Mouse (Mus musculus): ENCODE results near the gene Krtap9-3.
"Not testable (repeated sequence)": the region's sequence is repeated elsewhere in the genome, so short reads cannot be mapped to it uniquely, and the experiment has no call there.

Krtap9-3 gene

GRCm38 (mm10) chr11:99597742-99598141 is at the start of gene Krtap9-3:
TSS of gene Krtap9-3 (minus strand) at chr11:99598105.
- not testable (repeated sequence) for DNase-seq (ENCODE audit: extremely low spot score, low read depth, low spot score)

GRCm38 (mm10) chr11:99646444-99646843 is 48.5 kb upstream of the Krtap9-3 start:
- no peak for DNase-seq (ENCODE audit: extremely low spot score, low read depth, low spot score)

- no peak for DNase-seq (ENCODE audit: extremely low spot score, low read depth, low spot score)
These were observed 46.4 kb upstream of the Krtap9-3 start for GRCm38 (mm10) chr11:99644351-99644750.

DNA sequence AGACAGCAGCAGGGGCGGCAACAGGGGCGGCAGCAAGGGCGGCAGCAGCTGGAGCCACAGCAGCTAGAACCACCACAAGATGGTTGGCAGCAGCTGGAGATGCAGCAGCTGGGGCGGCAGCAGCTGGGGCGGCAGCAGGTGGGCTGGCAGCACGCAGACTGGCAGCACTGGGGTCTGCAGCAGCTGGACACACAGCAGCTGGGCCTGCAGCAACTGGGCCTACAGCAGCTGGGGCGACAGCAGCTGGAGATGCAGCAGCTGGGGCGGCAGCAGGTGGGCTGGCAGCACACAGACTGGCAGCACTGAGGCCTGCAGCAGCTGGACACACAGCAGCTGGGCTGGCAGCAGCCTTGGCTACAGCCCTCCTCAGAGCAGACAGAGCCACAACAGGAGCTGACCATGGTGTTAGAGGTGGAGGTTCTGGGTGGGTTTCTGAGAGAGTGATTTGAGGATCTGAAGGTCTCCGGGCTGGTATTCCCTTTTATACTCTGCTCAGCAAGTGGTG is 45.8 kb upstream of the Krtap9-3 start, which contains the start of gene Krtap4-7:
Gene Krtap4-7 (minus strand): TSS at position 455 of the 505 bp plus-strand sequence.
- DNase-seq (ENCODE audit: extremely low spot score, low read depth, low spot score) = not testable (repeated sequence)

DNA sequence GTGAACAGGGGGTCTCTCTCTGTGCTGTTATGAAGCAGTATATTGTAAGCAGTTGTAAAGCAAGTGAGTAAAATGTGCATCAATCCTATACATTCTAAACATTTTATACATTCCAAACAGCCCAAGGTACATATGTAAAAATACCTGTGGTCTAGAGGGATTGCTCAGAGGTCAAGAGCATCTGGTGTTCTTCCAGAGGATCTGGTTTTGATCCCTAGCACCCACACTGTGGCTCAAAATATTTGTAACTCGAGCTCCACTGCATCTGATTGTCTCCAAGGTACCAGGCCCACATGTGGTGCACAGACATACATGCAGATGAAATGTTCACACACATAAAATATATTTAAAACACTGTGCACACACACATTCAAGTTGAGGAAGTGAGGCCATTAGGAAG is 43.0 kb upstream of the Krtap9-3 start:
- DNase-seq (ENCODE audit: extremely low spot score, low read depth, low spot score) = no peak

- no peak for DNase-seq (ENCODE audit: extremely low spot score, low read depth, low spot score)
These were observed 39.2 kb upstream of the Krtap9-3 start for GRCm38 (mm10) chr11:99637086-99637485.

DNA sequence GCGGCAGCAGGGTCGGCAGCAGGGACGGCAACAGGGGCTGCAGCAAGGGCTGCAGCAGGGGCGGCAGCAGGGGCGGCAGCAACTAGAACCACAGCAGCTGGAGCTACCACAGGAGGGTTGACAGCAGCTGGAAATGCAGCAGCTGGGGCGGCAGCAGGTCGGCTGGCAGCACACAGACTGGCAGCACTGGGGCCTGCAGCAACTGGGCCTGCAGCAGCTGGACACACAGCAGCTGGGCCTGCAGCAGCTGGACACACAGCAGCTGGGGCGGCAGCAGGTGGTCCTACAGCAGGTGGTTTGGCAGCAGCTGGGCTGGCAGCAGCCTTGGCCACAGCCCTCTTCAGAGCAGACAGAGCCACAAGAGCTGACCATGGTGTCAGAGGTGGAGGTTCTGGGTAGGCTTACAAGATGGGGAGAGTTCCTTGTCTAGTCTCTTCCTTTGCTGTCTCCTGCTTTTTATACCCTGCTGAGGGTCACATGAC is 36.8 kb upstream of the Krtap9-3 start, which contains the start of gene Krtap4-2:
Gene Krtap4-2 (minus strand): TSS at position 432 of the 482 bp plus-strand sequence.
- DNase-seq (ENCODE audit: extremely low spot score, low read depth, low spot score) = no peak

DNA sequence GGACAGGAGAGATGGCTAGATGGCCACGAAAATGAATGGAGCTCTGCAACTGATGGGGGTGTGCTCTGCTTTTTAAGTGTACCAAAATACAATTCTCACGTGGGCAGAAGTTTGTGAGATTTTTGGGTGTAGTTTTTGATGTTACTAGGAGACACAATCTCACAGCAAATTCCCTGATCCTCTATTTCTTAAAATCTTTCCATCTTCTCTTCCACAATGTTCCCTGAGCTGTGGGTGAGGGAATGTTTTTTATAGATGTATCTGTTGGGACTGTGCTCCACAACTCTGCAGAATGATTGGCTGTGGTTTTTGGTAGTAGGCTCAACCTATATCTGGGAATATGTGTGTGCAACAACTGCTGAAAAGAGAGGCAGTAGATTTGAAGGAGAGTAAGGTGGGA is 35.4 kb upstream of the Krtap9-3 start:
- no peak for DNase-seq (ENCODE audit: extremely low spot score, low read depth, low spot score)

- DNase-seq (ENCODE audit: extremely low spot score, low read depth, low spot score) = no peak
These were observed 33.0 kb upstream of the Krtap9-3 start for GRCm38 (mm10) chr11:99630890-99631289.

GRCm38 (mm10) chr11:99628138-99628537 is 30.2 kb upstream of the Krtap9-3 start, which contains the start of gene Krtap4-1:
TSS of gene Krtap4-1 (minus strand) at chr11:99628238.
- DNase-seq (ENCODE audit: extremely low spot score, low read depth, low spot score) = no peak

DNA sequence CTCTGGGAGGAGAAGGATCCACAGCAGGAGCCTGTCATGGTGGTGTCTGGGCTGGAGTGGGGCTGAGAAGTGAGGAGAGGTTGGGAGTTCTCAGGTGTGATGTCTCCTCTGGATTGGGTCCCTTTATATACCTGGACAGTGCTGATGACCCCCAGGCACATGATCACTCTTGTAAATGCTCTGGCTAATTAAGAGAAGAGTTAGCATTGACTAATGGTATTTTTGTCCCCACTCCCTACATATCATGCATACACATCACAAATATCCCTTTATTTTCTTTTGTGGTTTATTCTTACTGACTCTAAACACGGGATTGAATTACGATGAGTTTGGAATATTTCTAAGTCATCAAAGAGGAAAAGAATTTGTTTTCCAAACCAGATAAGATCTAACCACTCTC is 22.4 kb upstream of the Krtap9-3 start, which contains the start of gene Gm11562:
Gene Gm11562 (minus strand): TSS at position 101 of the 400 bp plus-strand sequence.
- no peak for DNase-seq (ENCODE audit: extremely low spot score, low read depth, low spot score)

GRCm38 (mm10) chr11:99614796-99615363 is 17.0 kb upstream of the Krtap9-3 start, which contains the start of gene Krtap2-4:
TSS of gene Krtap2-4 (minus strand) at chr11:99614846.
- no peak for DNase-seq (ENCODE audit: extremely low spot score, low read depth, low spot score)

DNA sequence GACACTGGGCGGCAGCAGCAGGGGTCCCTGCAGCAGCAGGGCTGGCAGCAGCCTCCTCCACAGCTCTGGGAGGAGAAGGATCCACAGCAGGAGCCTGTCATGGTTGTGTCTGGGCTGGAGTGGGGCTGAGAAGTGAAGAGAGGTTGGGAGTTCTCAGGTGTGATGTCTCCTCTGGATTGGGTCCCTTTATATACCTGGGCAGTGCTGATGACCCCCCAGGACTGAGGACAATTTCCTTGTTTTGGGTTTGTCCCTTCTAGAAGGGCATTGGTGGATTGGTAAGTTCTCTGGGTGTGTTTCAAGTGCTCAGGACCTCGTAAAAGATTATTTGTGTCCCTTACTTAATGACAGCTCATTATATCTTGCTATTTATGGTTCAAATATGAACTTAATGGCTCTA is 12.2 kb upstream of the Krtap9-3 start, which contains the start of gene Gm11937:
Gene Gm11937 (minus strand): TSS at position 101 of the 400 bp plus-strand sequence.
- not testable (repeated sequence) for DNase-seq (ENCODE audit: extremely low spot score, low read depth, low spot score)

DNA sequence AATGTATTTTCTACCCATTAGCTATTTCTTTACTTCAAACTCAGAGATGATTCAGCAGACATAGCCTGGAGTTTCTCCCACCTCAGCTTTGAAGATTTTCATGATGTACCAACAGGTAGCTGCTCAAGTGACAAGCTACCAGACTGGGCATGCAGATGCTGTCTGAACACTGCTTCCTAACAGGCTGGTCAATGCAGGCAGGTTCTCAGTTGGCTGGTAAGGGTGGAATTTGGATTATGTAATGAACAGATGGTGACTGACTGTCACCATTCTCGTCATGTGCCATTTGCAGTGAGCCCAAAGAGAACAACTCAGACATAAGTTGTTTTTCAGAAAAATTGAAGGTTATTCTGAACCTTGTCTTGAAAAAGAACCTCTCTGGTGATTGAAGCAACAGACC is 11.2 kb upstream of the Krtap9-3 start:
- DNase-seq (ENCODE audit: extremely low spot score, low read depth, low spot score) = no peak

- not testable (repeated sequence) for DNase-seq (ENCODE audit: extremely low spot score, low read depth, low spot score)
These were observed 5.3 kb upstream of the Krtap9-3 start, which contains the start of gene Gm11938 for GRCm38 (mm10) chr11:99603208-99603607. TSS of gene Gm11938 (minus strand) at chr11:99603308.

DNA sequence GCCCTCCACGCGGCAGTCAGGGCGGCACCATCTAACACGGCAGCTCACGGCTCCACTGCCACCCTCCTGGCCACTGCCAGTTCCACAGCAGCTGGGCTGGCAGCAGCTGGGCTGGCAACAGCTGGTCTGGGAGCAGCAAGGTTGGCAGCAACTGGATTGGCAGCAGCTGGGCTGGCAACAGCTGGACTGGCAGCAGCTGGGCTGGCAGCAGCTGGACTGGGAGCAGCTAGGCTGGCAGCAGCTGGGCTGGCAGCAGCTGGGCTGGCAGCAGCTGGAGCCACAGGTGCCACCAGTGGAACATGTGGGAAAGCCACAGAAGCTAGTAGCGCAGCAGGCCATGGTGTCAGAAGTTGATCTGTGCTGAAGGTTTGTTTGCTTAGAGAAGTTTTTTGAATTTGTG is 6.9 kb downstream of the Krtap9-3 start, which contains the start of gene Krtap1-3:
Gene Krtap1-3 (minus strand): TSS at position 359 of the 400 bp plus-strand sequence.
- no peak for DNase-seq (ENCODE audit: extremely low spot score, low read depth, low spot score)

DNA sequence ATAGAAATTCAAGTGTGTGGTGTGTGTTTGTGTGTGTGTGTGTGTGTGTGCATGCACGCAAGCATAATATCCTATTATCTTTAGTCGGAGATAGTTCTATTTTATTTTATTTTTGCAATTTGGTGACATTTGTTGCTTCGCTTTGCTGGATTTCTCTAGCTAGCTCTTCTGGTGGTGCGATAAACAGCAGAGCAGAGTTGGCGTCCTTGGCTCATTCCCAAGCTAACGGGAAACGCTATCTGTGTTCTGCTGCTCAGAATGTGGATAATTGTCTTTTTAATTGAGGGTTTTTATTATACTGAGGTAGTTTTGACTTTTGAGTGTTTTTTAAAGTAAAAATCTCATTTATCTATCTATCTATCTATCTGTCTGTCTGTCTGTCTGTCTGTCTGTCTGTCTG is 12.8 kb downstream of the Krtap9-3 start:
- no peak for DNase-seq (ENCODE audit: extremely low spot score, low read depth, low spot score)

- DNase-seq (ENCODE audit: extremely low spot score, low read depth, low spot score) = no peak
These were observed 14.6 kb downstream of the Krtap9-3 start, which contains the start of gene Krtap1-4 for GRCm38 (mm10) chr11:99583245-99583704. TSS of gene Krtap1-4 (minus strand) at chr11:99583654.

- no peak for DNase-seq (ENCODE audit: extremely low spot score, low read depth, low spot score)
These were observed 16.3 kb downstream of the Krtap9-3 start for GRCm38 (mm10) chr11:99581564-99581963.

DNA sequence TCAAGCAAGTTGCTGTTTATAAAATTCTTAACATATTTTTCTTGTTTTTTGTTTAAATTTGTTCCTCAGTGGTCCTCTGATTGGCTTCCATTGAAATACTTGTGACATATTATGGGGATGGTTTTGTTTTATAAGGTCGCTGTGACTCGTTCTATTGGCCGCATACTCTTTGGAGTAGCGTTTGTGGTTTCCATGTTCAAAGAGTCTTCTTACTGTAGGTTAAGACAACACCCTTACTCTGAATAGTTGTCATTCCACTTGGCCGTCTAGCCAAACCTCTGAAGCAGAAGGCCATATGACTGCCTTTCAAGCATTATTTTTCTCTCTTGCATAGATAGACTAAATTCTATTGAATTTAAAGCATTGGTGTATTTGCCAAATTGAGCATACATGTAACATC is 16.9 kb downstream of the Krtap9-3 start:
- DNase-seq (ENCODE audit: extremely low spot score, low read depth, low spot score) = no peak

DNA sequence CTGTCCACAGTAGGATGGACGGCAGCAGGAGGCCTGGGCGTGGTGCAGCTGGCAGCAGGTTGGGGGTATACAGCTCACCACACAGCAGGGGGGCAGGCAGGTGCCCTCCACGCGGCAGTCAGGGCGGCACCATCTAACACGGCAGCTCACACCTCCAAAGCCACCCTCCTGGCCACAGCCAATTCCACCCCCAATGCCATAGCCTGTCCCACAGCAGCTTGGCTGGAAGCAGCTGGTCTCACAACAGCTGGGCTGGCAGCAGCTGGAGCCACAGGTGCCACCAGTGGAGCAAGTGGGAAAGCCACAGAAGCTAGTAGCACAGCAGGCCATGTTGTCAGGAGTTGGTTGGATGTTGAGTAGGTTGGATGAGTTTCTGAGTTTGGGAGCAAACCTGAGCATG is 17.3 kb downstream of the Krtap9-3 start, which contains the start of gene Krtap1-5:
Gene Krtap1-5 (minus strand): TSS at position 381 of the 400 bp plus-strand sequence.
- no peak for DNase-seq (ENCODE audit: extremely low spot score, low read depth, low spot score)

GRCm38 (mm10) chr11:99574106-99574505 is 23.8 kb downstream of the Krtap9-3 start:
- DNase-seq (ENCODE audit: extremely low spot score, low read depth, low spot score) = peak; percentile 41

Data from hindlimb bud, embryonic 11.5 days (tissue).